Mouse (Mus musculus): Measurements from ENCODE around the gene Nhsl1. TPM values are rescaled to one million over a fixed set of nuclear protein-coding genes. Genes with fewer than 3 reads are reported as not detected.

The Nhsl1 gene
- polyA plus RNA-seq, 1 experiment from 2014 or later = 1.9 TPM

DNA sequence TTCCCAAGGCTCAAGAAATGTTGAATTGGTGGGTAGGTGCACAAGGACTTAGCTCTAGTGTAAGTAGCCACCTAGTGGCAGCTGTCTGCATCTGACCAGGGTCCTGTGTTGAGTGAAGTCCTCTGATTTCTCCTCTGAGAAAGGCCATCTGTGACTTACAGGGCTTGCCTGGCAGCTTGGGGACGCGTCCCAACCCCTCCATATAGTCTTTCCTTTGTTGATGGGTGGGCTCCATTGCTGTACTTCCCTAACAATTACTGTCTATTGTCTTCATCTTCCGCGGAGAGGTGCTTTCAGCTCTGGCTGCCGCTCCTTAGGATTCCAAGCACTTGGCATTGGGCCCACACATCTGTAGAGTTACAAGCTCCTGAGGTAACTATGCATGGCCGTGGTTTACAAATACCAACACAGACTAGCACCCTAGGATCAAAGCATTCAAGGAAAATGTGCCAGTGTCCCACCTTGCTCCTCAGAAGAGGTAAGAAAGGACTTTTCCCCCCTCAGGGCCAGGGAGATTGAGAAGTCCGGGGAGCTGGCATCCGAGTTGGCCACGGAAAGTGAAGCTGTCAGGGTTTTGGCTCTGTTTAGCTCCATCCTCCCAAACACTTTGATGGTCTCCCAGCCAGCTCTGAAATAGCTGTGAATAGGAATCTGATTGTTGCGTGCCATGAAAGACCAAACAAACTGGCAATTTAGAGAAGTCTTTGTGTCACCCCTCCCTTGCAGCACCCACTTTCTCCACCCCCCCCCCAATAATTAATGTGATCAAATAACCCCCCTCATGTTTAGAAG is 70.2 kb downstream of the Nhsl1 start:
- Histone ChIP-seq H3K4me1 (ENCODE audit: insufficient read depth, low read depth, low read length) (no peaks in the 10 kb centered on the region), H3K4me3 (ENCODE audit: low read depth, low read length) (no peak overlapping the region), H3K9ac (replicated peaks; ENCODE audit: low read depth) (no peak overlapping the region), H3K9me3 (ENCODE audit: low read length) (no peaks in the 10 kb centered on the region), H3K27me3 (replicated peaks; ENCODE audit: insufficient read depth, low read length) (no peaks in the 10 kb centered on the region), H3K4me2 (replicated peaks; ENCODE audit: low read depth, low read length) (peak overlapping the region; percentile 32), H3K27ac (ENCODE audit: low read length) (no peak overlapping the region), H3K36me3 (ENCODE audit: insufficient read depth, low read length) (no peaks in the 10 kb centered on the region)
- 24% methylated on average over 10 of the region's 10 CpGs for WGBS
- DNase-seq (ENCODE audit: low spot score) (peak; percentile 91), ATAC-seq (peak; percentile 90)
- TF ChIP-seq EP300 (IDR thresholded peaks at IDR 0.05) = no peak
- peak; percentile 87 for TF ChIP-seq CTCF (IDR thresholded peaks at IDR 0.05)

DNA sequence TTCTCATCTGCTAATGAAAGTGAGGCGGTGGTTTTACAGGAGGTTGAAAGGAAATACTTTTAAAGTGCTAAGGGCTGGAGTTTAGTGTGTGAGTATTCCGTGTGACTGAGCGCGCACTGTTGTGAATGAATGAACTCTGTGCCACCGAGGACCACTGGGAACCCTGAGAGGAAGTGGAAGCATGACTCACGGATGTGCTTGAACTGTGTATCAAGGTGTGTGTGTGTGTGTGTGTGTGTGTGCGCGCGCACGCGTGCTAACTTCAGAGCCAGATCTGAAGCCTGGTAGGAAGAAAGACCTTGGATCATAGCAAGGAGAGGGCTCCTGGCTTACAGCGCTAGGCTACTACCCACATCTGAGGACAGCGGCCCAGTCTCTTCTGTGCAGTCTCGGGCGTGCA is 71.2 kb downstream of the Nhsl1 start:
- 83% methylated on average over 15 of the region's 15 CpGs for WGBS
- H3K36me3 ChIP-seq (ENCODE audit: insufficient read depth, low read length) = no peaks in the 10 kb centered on the region
- no peak overlapping the region for H3K27ac ChIP-seq (ENCODE audit: low read length)
- H3K4me1 ChIP-seq (ENCODE audit: insufficient read depth, low read depth, low read length) = no peaks in the 10 kb centered on the region
- TF ChIP-seq EP300 (IDR thresholded peaks at IDR 0.05) (no peak), CTCF (IDR thresholded peaks at IDR 0.05) (no peak)
- H3K9me3 ChIP-seq (ENCODE audit: low read length) = no peaks in the 10 kb centered on the region
- ATAC-seq (no peak), DNase-seq (ENCODE audit: low spot score) (no peak)
- no peak overlapping the region for H3K4me2 ChIP-seq (replicated peaks; ENCODE audit: low read depth, low read length)
- no peak overlapping the region for H3K4me3 ChIP-seq (ENCODE audit: low read depth, low read length)
- H3K9ac ChIP-seq (replicated peaks; ENCODE audit: low read depth) = no peak overlapping the region
- no peaks in the 10 kb centered on the region for H3K27me3 ChIP-seq (replicated peaks; ENCODE audit: insufficient read depth, low read length)

DNA sequence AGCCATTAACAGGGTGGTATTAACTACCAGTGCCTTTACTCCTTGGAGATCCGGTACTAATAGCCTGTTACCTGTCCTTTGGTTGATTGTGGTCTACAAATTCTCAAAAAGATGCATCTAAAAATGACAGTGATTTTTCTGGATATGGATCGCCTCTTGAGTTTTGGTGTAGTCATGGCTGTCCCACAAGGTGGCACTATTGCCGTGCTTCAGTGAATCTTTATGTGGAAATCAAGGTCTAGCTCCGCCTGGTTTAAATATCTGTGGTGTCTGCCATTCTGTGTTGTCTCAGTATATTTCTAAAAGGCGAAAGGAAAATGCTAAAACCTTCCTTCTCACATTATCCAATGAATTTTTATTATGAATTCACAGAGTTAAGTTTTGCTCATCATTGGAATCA is 72.8 kb downstream of the Nhsl1 start:
- DNase-seq (ENCODE audit: low spot score) = peak; percentile 71
- Histone ChIP-seq H3K27me3 (replicated peaks; ENCODE audit: insufficient read depth, low read length) (no peaks in the 10 kb centered on the region), H3K9me3 (ENCODE audit: low read length) (no peaks in the 10 kb centered on the region), H3K9ac (replicated peaks; ENCODE audit: low read depth) (no peak overlapping the region), H3K36me3 (ENCODE audit: insufficient read depth, low read length) (no peaks in the 10 kb centered on the region), H3K27ac (ENCODE audit: low read length) (no peak overlapping the region), H3K4me3 (ENCODE audit: low read depth, low read length) (no peak overlapping the region), H3K4me1 (ENCODE audit: insufficient read depth, low read depth, low read length) (no peaks in the 10 kb centered on the region), H3K4me2 (replicated peaks; ENCODE audit: low read depth, low read length) (no peak overlapping the region)
- TF ChIP-seq CTCF (IDR thresholded peaks at IDR 0.05) (peak; percentile 86), EP300 (IDR thresholded peaks at IDR 0.05) (no peak)
- no peak for ATAC-seq
- WGBS = 37% methylated on average over 5 of the region's 5 CpGs

DNA sequence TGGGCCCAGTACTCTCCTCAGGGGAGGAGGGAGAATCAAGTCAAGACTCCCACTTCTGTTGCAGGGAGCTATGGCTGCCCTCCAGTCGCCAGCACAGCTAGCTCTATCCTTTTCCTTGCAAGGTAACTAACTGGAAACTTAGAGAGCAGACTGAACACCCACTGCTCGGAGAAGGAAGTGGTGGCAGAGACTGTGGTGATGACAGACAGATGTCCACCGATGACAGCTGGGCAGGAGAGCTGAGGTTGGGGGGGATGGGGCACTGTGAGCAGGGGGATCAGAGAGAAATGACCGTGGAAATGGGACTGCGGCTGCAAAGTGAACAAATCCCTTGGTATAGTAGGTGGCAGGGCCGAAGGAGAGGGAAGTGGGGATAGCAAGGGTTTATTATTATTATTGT is 73.5 kb downstream of the Nhsl1 start:
- H3K4me3 ChIP-seq (ENCODE audit: low read depth, low read length) = no peak overlapping the region

DNA sequence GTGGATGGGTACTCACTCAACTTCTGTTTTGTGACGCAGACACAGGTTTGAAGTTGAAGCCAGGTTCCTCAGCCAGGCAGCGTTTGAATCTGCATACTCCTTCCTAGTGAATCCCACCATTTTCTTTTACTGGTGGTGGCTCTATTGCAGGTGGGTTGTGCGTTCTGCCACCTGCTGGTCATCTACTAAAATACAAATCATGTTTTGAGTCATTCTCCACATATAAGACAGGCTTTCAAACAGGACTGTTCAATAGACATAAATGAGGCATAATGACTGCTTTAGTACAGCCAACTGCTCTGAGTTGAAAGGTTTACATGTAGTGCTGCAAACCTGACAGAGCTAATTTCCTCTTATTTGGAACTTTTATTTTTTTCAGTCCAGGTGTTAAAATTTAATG is 75.0 kb downstream of the Nhsl1 start:
- 43% methylated on average over 3 of the region's 3 CpGs for WGBS
- peak; percentile 53 for DNase-seq (ENCODE audit: low spot score)

More for the DNA sequence above, 73.5 kb downstream of the Nhsl1 start:
- Histone ChIP-seq H3K4me1 (ENCODE audit: insufficient read depth, low read depth, low read length) (no peaks in the 10 kb centered on the region), H3K9me3 (ENCODE audit: low read length) (no peaks in the 10 kb centered on the region), H3K27ac (ENCODE audit: low read length) (no peak overlapping the region), H3K36me3 (ENCODE audit: insufficient read depth, low read length) (no peaks in the 10 kb centered on the region), H3K4me2 (replicated peaks; ENCODE audit: low read depth, low read length) (no peak overlapping the region), H3K27me3 (replicated peaks; ENCODE audit: insufficient read depth, low read length) (no peaks in the 10 kb centered on the region), H3K9ac (replicated peaks; ENCODE audit: low read depth) (no peak overlapping the region)
- DNase-seq (ENCODE audit: low spot score) = no peak
- 73% methylated on average over 6 of the region's 6 CpGs for WGBS
- no peak for TF ChIP-seq EP300 (IDR thresholded peaks at IDR 0.05)
- no peak for TF ChIP-seq CTCF (IDR thresholded peaks at IDR 0.05)
- ATAC-seq = no peak

DNA sequence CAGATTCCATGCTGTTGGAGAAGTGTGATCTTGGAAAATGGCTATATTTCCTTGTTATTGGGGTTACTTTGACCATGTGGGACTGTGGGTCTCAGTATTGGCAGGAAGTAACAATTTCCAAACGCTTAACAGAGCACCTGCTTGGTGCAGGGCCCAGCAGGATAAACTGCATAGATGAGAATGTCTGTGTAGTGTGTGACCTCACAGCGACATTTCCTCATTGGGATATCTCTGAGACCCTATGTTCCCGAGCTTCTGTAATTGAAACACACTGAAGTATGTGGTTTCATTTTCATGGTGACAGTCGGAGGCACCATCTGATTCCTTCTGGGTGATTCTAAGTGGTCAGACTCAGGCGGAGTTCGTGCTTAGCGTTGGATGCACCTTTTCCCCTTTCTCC is 75.5 kb downstream of the Nhsl1 start:
- Histone ChIP-seq H3K4me1 (ENCODE audit: insufficient read depth, low read depth, low read length) (no peaks in the 10 kb centered on the region), H3K4me2 (replicated peaks; ENCODE audit: low read depth, low read length) (no peak overlapping the region), H3K36me3 (ENCODE audit: insufficient read depth, low read length) (no peaks in the 10 kb centered on the region), H3K9me3 (ENCODE audit: low read length) (no peaks in the 10 kb centered on the region), H3K27me3 (replicated peaks; ENCODE audit: insufficient read depth, low read length) (no peaks in the 10 kb centered on the region), H3K27ac (ENCODE audit: low read length) (no peak overlapping the region), H3K4me3 (ENCODE audit: low read depth, low read length) (no peak overlapping the region), H3K9ac (replicated peaks; ENCODE audit: low read depth) (no peak overlapping the region)
- no peak for DNase-seq (ENCODE audit: low spot score)
- ATAC-seq = no peak
- 80% methylated on average over 7 of the region's 7 CpGs for WGBS
- TF ChIP-seq EP300 (IDR thresholded peaks at IDR 0.05) = no peak
- TF ChIP-seq CTCF (IDR thresholded peaks at IDR 0.05) = no peak

More for the DNA sequence above, 75.0 kb downstream of the Nhsl1 start:
- H3K4me2 ChIP-seq (replicated peaks; ENCODE audit: low read depth, low read length) = no peak overlapping the region
- ATAC-seq = no peak
- TF ChIP-seq CTCF (IDR thresholded peaks at IDR 0.05) = peak; percentile 69
- TF ChIP-seq EP300 (IDR thresholded peaks at IDR 0.05) = no peak
- H3K9ac ChIP-seq (replicated peaks; ENCODE audit: low read depth) = no peak overlapping the region
- no peak overlapping the region for H3K4me3 ChIP-seq (ENCODE audit: low read depth, low read length)
- H3K27ac ChIP-seq (ENCODE audit: low read length) = no peak overlapping the region
- H3K4me1 ChIP-seq (ENCODE audit: insufficient read depth, low read depth, low read length) = no peaks in the 10 kb centered on the region
- no peaks in the 10 kb centered on the region for H3K9me3 ChIP-seq (ENCODE audit: low read length)
- no peaks in the 10 kb centered on the region for H3K27me3 ChIP-seq (replicated peaks; ENCODE audit: insufficient read depth, low read length)
- H3K36me3 ChIP-seq (ENCODE audit: insufficient read depth, low read length) = no peaks in the 10 kb centered on the region
